In the genomic region with DNA sequence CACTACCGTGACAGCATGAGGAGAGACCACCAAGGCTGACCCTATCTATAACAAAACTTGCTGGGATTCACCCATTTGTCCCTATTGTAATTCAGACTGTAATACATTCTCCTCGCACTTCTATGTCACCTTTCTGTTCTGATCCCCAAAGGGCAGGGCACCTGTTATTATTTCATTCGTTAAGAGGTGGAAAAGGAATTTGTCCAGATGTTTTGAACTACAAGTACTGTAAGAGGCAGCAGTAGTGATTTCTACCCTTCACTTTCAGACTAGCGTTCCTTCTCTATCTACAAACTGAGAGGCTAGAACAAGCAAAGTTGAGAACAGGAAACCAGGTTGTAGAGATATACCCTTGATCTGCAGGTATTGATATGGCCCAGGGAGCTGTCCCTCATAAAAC, we compare ENCODE assay signal across 24 mouse cellular contexts. TPM values are rescaled to one million over a fixed set of nuclear protein-coding genes. Genes with fewer than 3 reads are reported as not detected.
DNase-seq lines count a peak whose midpoint lies in the region; ATAC-seq and TF ChIP-seq lines count a peak whose summit lies in the region.
"Had no signal": no experiment of that assay in that cellular context is flagged by ENCODE, and none has a peak within 500 bp of the region (broad histone marks: within the 10 kb centered on the region; RNA-seq: fewer than 3 reads in every experiment).

No protein-coding gene starts in this region.

- H3K36me3 ChIP-seq in intestine, embryonic 14.5 days (ENCODE audit: control insufficient read depth, insufficient read depth, low read length): no peaks in the 10 kb centered on the region
- H3K36me3 ChIP-seq in intestine, embryonic 15.5 days: no peaks in the 10 kb centered on the region
- H3K36me3 ChIP-seq in lung, embryonic 16.5 days (ENCODE audit: control insufficient read depth, insufficient read depth, low read length): no peaks in the 10 kb centered on the region
- no peaks in the 10 kb centered on the region for H3K36me3 ChIP-seq in stomach, embryonic 16.5 days (ENCODE audit: control insufficient read depth, insufficient read depth, low read length)
- H3K36me3 ChIP-seq: forebrain, embryonic 10.5 days; hindbrain, embryonic 12.5 days had no signal

- no peak overlapping the region for H3K27ac ChIP-seq in intestine, embryonic 14.5 days (ENCODE audit: low read depth)
- H3K27ac ChIP-seq in intestine, embryonic 15.5 days: no peak overlapping the region
- peak overlapping the region; percentile 98 for H3K27ac ChIP-seq in lung, embryonic 16.5 days (ENCODE audit: low read length)
- H3K27ac ChIP-seq in stomach, embryonic 16.5 days (ENCODE audit: low read length): peak overlapping the region; percentile 82
- H3K27ac ChIP-seq: forebrain, embryonic 10.5 days; forebrain, embryonic 13.5 days; gastrocnemius, adult 2 months; hindbrain, embryonic 12.5 days had no signal

- no peaks in the 10 kb centered on the region for H3K4me1 ChIP-seq in intestine, embryonic 14.5 days (replicated peaks; ENCODE audit: control insufficient read depth, insufficient read depth, low read length)
- H3K4me1 ChIP-seq in intestine, embryonic 15.5 days (replicated peaks): no peaks in the 10 kb centered on the region
- H3K4me1 ChIP-seq in lung, embryonic 16.5 days (replicated peaks; ENCODE audit: control insufficient read depth, insufficient read depth, low read length): no peaks in the 10 kb centered on the region; the same call in 1 of the 2 replicates
- no peaks in the 10 kb centered on the region; the same call in 1 of the 2 replicates for H3K4me1 ChIP-seq in lung, adult 2 months (ENCODE audit: control insufficient read depth, insufficient read depth, low read length)
- H3K4me1 ChIP-seq in stomach, embryonic 16.5 days (ENCODE audit: control insufficient read depth, insufficient read depth, low read length): no peaks in the 10 kb centered on the region
- H3K4me1 ChIP-seq: forebrain, embryonic 10.5 days; forebrain, embryonic 13.5 days; hindbrain, embryonic 12.5 days had no signal

- TF ChIP-seq POLR2A in lung, adult 2 months (IDR thresholded peaks at IDR 0.05; ENCODE audit: borderline replicate concordance, extremely low read depth, low read depth, low read length): no peak

- H3K4me3 ChIP-seq in intestine, embryonic 14.5 days (ENCODE audit: low read depth, low read length): no peak overlapping the region
- H3K4me3 ChIP-seq in intestine, embryonic 15.5 days (replicated peaks): no peak overlapping the region
- peak overlapping the region; percentile 18 for H3K4me3 ChIP-seq in lung, embryonic 16.5 days (ENCODE audit: low read length)
- H3K4me3 ChIP-seq in lung, adult 2 months (replicated peaks; ENCODE audit: extremely low read depth, low read depth, low read length): no peak overlapping the region
- H3K4me3 ChIP-seq in stomach, embryonic 16.5 days (replicated peaks; ENCODE audit: low read length): peak overlapping the region; percentile 34
- H3K4me3 ChIP-seq: forebrain, embryonic 10.5 days; forebrain, embryonic 13.5 days; gastrocnemius, adult 2 months; hindbrain, embryonic 12.5 days had no signal

- H3K9me3 ChIP-seq in intestine, embryonic 14.5 days (ENCODE audit: control insufficient read depth, low read length): no peaks in the 10 kb centered on the region
- H3K9me3 ChIP-seq in intestine, embryonic 15.5 days: no peaks in the 10 kb centered on the region
- no peaks in the 10 kb centered on the region for H3K9me3 ChIP-seq in lung, embryonic 16.5 days (ENCODE audit: control insufficient read depth, low read length)
- no peaks in the 10 kb centered on the region for H3K9me3 ChIP-seq in stomach, embryonic 16.5 days (replicated peaks; ENCODE audit: control insufficient read depth, low read length)
- H3K9me3 ChIP-seq: forebrain, embryonic 10.5 days; forebrain, embryonic 13.5 days; hindbrain, embryonic 12.5 days had no signal

- peak; percentile 43; the same call in 1 of the 2 replicates for ATAC-seq in intestine, embryonic 14.5 days (replicated peaks; ENCODE audit: low FRiP score, low TSS enrichment, low read depth)
- ATAC-seq in intestine, embryonic 15.5 days: no peak
- peak; percentile 26 for ATAC-seq in lung, embryonic 16.5 days (ENCODE audit: low read depth)
- ATAC-seq in stomach, embryonic 16.5 days (ENCODE audit: insufficient read depth, low FRiP score): no peak
- ATAC-seq: activated CD4-positive, CD25-positive, alpha-beta regulatory T cell, adult 4 months; forebrain, embryonic 13.5 days; forebrain, embryonic 16.5 days; hindbrain, embryonic 16.5 days had no signal

- no peak overlapping the region for H3K9ac ChIP-seq in intestine, embryonic 14.5 days (ENCODE audit: low read length)
- H3K9ac ChIP-seq in intestine, embryonic 15.5 days: no peak overlapping the region
- H3K9ac ChIP-seq in lung, embryonic 16.5 days (ENCODE audit: low read length): no peak overlapping the region
- 0 out of 2 replicates have a peak overlapping the region, but pooled peaks have one; percentile 11 for H3K9ac ChIP-seq in stomach, embryonic 16.5 days (ENCODE audit: low read length)
- H3K9ac ChIP-seq: forebrain, embryonic 13.5 days; hindbrain, embryonic 12.5 days had no signal

- H3K27me3 ChIP-seq in intestine, embryonic 14.5 days (replicated peaks; ENCODE audit: control insufficient read depth, insufficient read depth, low read length): no peaks in the 10 kb centered on the region
- no peaks in the 10 kb centered on the region for H3K27me3 ChIP-seq in intestine, embryonic 15.5 days (replicated peaks)
- H3K27me3 ChIP-seq in lung, embryonic 16.5 days (ENCODE audit: control insufficient read depth, insufficient read depth, low read depth, low read length): no peaks in the 10 kb centered on the region
- no peaks in the 10 kb centered on the region for H3K27me3 ChIP-seq in stomach, embryonic 16.5 days (ENCODE audit: control insufficient read depth, insufficient read depth, low read length)
- H3K27me3 ChIP-seq: forebrain, embryonic 13.5 days; hindbrain, embryonic 12.5 days had no signal

- no peak for TF ChIP-seq CTCF in lung, adult 2 months (IDR thresholded peaks at IDR 0.05; ENCODE audit: insufficient read depth, low read length)

- no peak for DNase-seq in intestine, embryonic 14.5 days (ENCODE audit: low spot score)
- DNase-seq in lung, adult 2 months: no peak
- DNase-seq in frontal cortex, postnatal 25 days (ENCODE audit: low spot score in 2 of 2): no peak
- DNase-seq: adrenal gland, adult 8-10 months; adrenal gland, postnatal 25 days; cerebellum, adult 18-20 months; cerebellum, adult 9-10 months; cerebellum, postnatal 14 days; gastrocnemius, adult 2 months; gastrocnemius, postnatal 14 days had no signal

- H3K4me2 ChIP-seq in intestine, embryonic 14.5 days (ENCODE audit: low read length): no peak overlapping the region
- no peak overlapping the region for H3K4me2 ChIP-seq in intestine, embryonic 15.5 days (replicated peaks)
- H3K4me2 ChIP-seq in lung, embryonic 16.5 days (ENCODE audit: low read depth, low read length): peak overlapping the region; percentile 25; the same call in 1 of the 2 replicates
- H3K4me2 ChIP-seq in stomach, embryonic 16.5 days (ENCODE audit: low read depth, low read length): no peak overlapping the region
- H3K4me2 ChIP-seq: forebrain, embryonic 13.5 days; heart, embryonic 11.5 days; hindbrain, embryonic 12.5 days had no signal

- WGBS in intestine, embryonic 14.5 days: 73% methylated on average over 4 of the region's 4 CpGs
- WGBS in intestine, embryonic 15.5 days: 59% methylated on average over 4 of the region's 4 CpGs
- WGBS in lung, embryonic 16.5 days: 54% methylated on average over 4 of the region's 4 CpGs
- 64% methylated on average over 4 of the region's 4 CpGs for WGBS in lung, adult 2 months
- WGBS in stomach, embryonic 16.5 days: 61% methylated on average over 4 of the region's 4 CpGs

RNA-seq across cellular contexts. Expression of a gene that starts 6.8 kb away (rescaled TPM):
- 3.5 and 5.1 TPM in 2 replicates for polyA plus RNA-seq in intestine, embryonic 14.5 days (2014; fragmentation: Nextera tagmentation; extraction: Ambion mirVana)
- 2.4 and 4.9 TPM in 2 replicates for polyA plus RNA-seq in intestine, embryonic 15.5 days (2015; fragmentation: Nextera tagmentation; extraction: Ambion mirVana)
- 431 and 463 TPM in 2 replicates for polyA plus RNA-seq in lung, embryonic 16.5 days (2015; fragmentation: Nextera tagmentation; extraction: Ambion mirVana)
- 532 and 587 TPM in 2 replicates for polyA plus RNA-seq in lung, adult 2 months (2012; rRNA removed)
- polyA plus RNA-seq in stomach, embryonic 16.5 days (2015; fragmentation: Nextera tagmentation; extraction: Ambion mirVana): 362 and 520 TPM in 2 replicates
- polyA plus RNA-seq: activated CD4-positive, CD25-positive, alpha-beta regulatory T cell, adult 4 months; brain, embryonic 14.5 days; embryonic facial prominence, embryonic 11.5 days; embryonic facial prominence, embryonic 14.5 days; forebrain, embryonic 13.5 days; forebrain, embryonic 16.5 days; heart, embryonic 14.5 days; hindbrain, embryonic 12.5 days; hindbrain, embryonic 16.5 days had no signal

Comparison
In these comparisons a context has a peak if more than half of its experiments do, and no peak if none do; other contexts are left out.
1. ATAC-seq: peak in intestine, embryonic 14.5 days (single experiment) and lung, embryonic 16.5 days (single experiment); none in intestine, embryonic 15.5 days (single experiment) and stomach, embryonic 16.5 days (single experiment).
2. H3K4me3 ChIP-seq: peak in lung, embryonic 16.5 days (single experiment) and stomach, embryonic 16.5 days (single experiment); none in intestine, embryonic 14.5 days (single experiment), intestine, embryonic 15.5 days (single experiment) and lung, adult 2 months (single experiment).
3. H3K27ac ChIP-seq: peak in lung, embryonic 16.5 days (single experiment) and stomach, embryonic 16.5 days (single experiment); none in intestine, embryonic 14.5 days (single experiment) and intestine, embryonic 15.5 days (single experiment).
4. RNA of a gene that starts 6.8 kb away (polyA plus RNA-seq): 532 to 587 TPM in lung, adult 2 months, 431 to 463 TPM in lung, embryonic 16.5 days and 362 to 520 TPM in stomach, embryonic 16.5 days; 3.5 to 5.1 TPM in intestine, embryonic 14.5 days and 2.4 to 4.9 TPM in intestine, embryonic 15.5 days; every median in the first group is over 10 times any median in the second.